Mouse (Mus musculus): Measurements from ENCODE around the gene Oscp1.

Gene Oscp1

GRCm38 (mm10) chr4:126058134-126058996 lies at the start of gene Oscp1:
Gene Oscp1, plus strand, starts transcription at chr4:126058565.
- peak; percentile 90 for DNase-seq (ENCODE audit: extremely low spot score)

- DNase-seq (ENCODE audit: extremely low spot score) = no peak
Measured at GRCm38 (mm10) chr4:126017676-126018332, 40.6 kb upstream of the Oscp1 start.

- no peak for DNase-seq (ENCODE audit: extremely low spot score)
Measured at GRCm38 (mm10) chr4:126018966-126019538, 39.3 kb upstream of the Oscp1 start.

DNA sequence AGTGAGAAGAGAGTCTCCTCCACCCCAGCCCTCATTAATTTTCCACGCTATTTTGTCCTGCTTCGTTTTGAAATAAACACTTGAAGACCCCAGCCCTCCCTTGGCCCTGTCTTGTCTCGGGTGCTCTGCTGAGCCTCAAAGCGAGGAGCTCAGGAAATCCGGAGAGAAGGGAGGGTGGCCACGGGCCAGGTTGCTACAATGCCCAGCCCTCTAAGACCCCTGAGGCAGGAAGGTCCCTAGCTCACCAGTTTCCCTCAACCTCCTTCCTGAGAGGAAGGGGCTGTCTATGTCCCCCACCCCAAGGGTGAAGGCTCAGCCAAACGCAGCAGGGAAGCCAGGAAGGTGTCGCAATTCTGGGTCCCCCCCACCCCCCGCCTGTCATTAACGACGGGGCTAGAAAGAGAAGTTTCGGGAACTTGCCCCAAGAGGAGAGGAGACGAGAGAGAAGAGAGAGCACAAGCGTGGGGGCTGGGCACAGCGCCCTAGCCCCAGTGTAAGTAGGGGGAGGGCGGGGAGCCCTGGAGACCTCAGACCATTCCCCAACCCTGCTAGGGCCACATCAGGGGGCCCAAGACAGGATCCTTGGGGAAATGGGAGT lies 34.0 kb upstream of the Oscp1 start, which contains the start of gene Csf3r:
Csf3r (plus strand) TSS at position 248 of the 598 bp plus-strand sequence.
- DNase-seq (ENCODE audit: extremely low spot score) = no peak

- DNase-seq (ENCODE audit: extremely low spot score) = no peak
Measured at GRCm38 (mm10) chr4:126025801-126026200, 32.6 kb upstream of the Oscp1 start.

- DNase-seq (ENCODE audit: extremely low spot score) = no peak
Measured at GRCm38 (mm10) chr4:126027980-126028379, 30.4 kb upstream of the Oscp1 start.

DNA sequence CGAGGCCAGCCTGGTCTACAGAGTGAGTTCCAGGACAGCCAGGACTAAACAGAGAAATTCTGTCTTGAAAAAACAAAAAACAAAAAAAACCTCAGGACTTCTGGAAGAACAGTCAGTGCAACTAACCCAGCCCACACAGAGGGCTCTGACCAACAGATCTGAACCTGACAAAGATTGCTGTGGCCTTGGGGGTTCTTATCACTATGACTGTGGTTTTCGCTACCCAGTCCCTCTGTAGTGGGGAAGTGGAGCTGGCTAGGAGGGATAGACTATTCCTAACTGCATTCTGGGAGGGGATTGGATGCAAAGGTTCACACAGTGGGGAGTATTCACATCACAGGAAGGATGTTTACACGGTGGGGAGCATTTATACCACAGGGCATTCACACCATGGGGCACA lies 29.3 kb upstream of the Oscp1 start:
- no peak for DNase-seq (ENCODE audit: extremely low spot score)

GRCm38 (mm10) chr4:126030705-126031104 lies 27.7 kb upstream of the Oscp1 start:
- DNase-seq (ENCODE audit: extremely low spot score) = no peak

DNA sequence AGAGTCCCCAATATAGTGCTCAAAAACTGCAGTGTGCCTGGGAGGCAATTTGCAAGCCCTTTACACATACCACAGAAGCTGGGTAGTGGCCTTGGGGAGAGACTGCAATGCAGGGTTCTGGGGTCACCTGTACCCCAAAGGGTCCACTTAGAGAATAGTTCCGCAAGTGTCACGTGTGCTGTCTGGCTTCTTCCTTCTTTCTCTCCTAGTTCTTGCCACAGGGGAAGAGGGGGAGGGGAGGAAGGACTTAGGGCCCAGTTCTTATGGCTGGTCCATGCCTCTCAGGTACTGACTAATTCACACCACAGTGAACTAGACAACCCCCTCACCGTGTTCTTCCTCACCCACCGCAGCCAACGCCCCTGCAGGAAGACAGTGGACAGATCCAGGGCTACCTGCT lies 23.0 kb upstream of the Oscp1 start:
- no peak for DNase-seq (ENCODE audit: extremely low spot score)

GRCm38 (mm10) chr4:126046851-126047585 lies 11.3 kb upstream of the Oscp1 start, which contains the start of gene Mrps15:
Gene Mrps15, plus strand, starts transcription at chr4:126046925.
- DNase-seq (ENCODE audit: extremely low spot score) = peak; percentile 91

GRCm38 (mm10) chr4:126051617-126052016 lies 6.7 kb upstream of the Oscp1 start:
- no peak for DNase-seq (ENCODE audit: extremely low spot score)

GRCm38 (mm10) chr4:126057207-126058133 lies 895 bp upstream of the Oscp1 start:
- DNase-seq (ENCODE audit: extremely low spot score) = no peak

DNA sequence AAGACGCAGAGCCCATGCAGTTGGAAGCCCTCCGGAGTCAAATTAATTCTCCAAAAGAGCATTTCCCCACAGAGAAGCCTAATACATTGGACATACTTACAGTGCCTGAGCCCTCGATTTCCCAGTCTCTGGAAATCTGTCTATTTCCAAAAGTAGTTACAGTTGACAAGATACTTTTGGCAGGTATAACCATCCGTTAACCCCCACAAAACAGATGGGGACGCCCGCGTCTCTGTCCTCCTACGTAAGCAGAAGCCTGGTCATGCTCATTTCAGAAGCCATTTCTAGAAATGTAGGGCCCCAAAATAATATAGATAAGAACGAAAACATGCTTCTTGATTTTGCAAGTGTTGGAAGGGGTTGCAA lies 615 bp downstream of the Oscp1 start:
- no peak for DNase-seq (ENCODE audit: extremely low spot score)

DNA sequence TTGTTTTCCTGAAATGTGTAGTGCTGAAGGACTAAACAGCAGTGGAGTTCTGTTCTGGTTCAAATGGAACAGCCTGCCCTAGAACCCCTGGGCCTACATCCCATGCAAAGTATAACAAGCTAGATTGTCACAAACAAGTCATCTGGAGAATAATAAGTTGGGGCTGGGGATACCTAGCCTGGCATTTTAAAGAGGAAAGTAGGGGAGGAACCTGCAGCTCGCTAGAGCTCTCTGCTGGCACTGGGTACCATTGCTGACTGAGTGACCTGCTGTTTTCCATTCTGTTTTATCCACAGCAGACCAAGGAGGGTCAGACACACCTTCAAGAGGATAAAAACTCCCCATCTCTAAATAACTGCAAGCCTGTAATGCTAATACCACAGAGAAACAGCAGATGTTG lies 4.5 kb downstream of the Oscp1 start:
- no peak for DNase-seq (ENCODE audit: extremely low spot score)

GRCm38 (mm10) chr4:126065241-126065640 lies 6.9 kb downstream of the Oscp1 start:
- no peak for DNase-seq (ENCODE audit: extremely low spot score)

DNA sequence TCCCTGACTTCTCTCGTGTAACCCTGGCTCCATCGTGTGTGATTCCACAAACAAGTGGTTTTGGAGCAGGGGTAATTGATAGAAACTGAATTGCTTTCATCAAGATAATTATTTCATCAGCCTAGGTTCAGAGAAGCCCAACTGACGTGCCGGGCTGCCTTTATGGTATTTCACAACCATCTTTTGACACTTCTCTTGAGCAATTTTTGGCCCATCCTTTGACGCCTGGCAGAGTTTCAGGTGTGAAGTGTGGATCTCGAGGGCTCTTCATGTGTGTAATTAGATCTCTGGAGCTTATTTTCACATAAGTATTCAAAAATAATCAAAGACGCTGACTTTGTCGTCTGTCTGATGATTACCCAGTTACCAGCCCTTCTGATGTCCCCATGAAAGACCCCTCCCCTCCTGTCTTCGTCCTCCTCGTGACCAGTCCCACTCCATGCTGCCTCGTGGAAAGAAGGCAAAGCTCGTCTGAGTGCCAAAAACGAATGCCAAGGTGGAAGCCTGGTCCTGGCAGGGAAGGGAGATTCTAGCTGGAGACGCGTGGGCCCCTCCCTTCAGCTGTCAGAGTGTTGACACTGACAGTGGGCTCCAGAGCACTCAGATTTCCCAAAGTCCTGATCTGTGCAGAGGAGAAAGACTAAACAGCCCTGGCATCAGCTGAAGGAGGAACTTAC lies 9.2 kb downstream of the Oscp1 start:
- DNase-seq (ENCODE audit: extremely low spot score) = no peak

GRCm38 (mm10) chr4:126068842-126069241 lies 10.5 kb downstream of the Oscp1 start:
- DNase-seq (ENCODE audit: extremely low spot score) = no peak

DNA sequence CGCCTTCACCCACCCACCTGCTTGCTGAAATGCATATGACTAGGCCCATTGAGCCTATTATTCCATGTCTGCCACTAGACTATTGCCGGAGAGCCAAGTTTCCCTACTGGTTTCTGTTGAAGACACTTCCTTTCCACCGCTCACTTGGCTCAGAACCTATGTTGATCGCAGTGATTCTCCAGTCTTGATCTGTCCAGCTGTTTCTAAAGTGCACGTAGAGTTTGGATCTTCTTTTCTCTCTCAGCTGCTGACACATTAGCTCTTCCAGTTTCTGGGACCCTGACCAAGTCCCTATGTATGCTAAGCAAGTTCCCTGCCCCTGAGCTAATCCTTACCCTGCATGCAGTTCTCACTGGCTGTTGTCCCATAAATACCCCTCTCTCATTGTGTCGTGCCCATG lies 19.5 kb downstream of the Oscp1 start:
- DNase-seq (ENCODE audit: extremely low spot score) = no peak

DNA sequence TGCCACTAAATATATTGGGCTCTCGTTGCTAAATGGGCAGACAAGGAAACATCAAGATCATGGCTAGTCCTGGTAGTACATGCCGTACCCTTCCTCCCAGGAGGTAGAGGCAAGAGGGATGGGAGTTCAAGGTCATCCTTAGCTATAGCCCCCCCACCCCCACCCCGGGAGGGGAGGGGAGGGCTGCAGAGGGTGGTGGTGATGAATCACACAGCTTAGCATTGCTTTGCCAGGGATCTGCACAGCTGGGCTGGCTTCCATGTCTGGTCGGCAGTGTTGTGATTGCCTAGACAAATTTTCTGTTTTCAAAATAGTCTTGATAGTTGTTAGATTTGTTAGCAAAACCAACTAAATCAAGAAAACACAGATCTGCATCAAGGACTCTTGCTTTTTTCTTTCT lies 20.9 kb downstream of the Oscp1 start:
- DNase-seq (ENCODE audit: extremely low spot score) = no peak

DNA sequence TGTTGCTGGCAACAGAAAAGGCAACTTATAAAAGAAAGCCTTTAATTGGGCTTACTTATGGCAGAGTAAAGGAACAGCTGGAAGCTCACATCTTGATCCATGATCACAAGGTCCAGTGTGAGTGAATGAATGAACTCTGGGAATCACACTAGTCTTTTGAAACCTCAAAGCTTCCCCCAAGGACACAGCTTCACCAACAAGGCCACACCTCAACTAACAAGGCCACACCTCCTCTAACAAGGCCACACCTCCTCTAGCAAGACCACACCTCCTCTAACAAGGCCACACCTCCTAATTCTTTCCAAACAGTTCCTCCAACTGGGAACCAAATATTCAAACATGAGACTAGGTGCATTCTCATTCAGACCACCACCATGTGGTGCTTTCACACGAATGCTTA lies 23.2 kb downstream of the Oscp1 start:
- no peak for DNase-seq (ENCODE audit: extremely low spot score)
